Mouse (Mus musculus) monocyte, adult 5-6 weeks (primary cell): ENCODE results near the gene Rap1b. TPM values are rescaled to one million over a fixed set of nuclear protein-coding genes. Genes with fewer than 3 reads are reported as not detected.
A peak's percentile ranks its signal among the peaks of the same experiment; 100 is the strongest.
"Not testable (repeated sequence)": the region's sequence is repeated elsewhere in the genome, so short reads cannot be mapped to it uniquely, and the experiment has no call there.

ENCODE experiments used
- ATAC-seq: fragments of 153-309, 156-312 bp; replicated peaks from 2 replicates; pipeline ENCODE4 v1.8.0; 2017; ENCODE audit warnings: mild to moderate bottlenecking; ENCODE audit not compliant: low TSS enrichment, insufficient number of reproducible peaks, severe bottlenecking, poor library complexity, low FRiP score
- total RNA-seq: library from RNA; stranded (forward); fragments of 200-1000, 200-491, 200-594 nt; gene quantifications from 3 replicates; pipeline ENCODE4 v1.2.3, GENCODE M21; 2017

Rap1b gene
- 807 to 1,253 TPM (median 1,136 TPM) in 3 replicates for total RNA-seq

DNA sequence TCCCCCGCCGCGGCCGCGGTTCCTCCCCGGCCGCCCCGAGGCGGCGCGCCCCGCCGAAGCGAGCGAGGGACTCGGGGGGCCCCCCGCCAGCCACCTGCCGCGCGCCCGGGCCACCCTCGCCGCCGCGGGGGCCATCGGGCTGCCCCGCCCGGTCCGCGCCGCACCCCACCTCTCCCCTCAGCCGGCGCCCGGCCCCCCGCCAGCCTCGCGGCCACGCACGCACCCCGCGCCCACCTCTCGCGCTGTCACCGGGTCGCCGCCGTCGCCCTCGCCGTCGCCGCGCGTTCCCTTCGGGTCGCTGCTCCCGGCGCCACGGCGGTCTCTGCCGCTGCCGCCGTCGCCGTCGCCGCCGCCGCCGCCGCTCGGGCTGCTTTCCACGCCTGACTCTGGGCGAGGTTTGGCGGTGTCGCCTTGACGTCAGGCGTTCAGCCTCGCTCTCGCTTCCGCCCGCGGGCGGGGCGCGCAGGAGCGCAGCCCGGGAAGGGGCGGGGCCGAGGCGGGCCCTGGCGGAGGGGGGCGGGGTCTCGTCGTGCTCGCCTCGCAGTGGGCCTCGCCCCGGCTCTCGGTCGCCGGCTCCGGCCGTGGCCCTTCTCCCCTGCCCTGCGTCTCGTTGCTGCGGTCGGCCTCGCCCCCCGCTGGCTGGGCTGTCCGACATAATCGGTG lies at the start of gene Rap1b:
Rap1b (minus strand) TSS at position 439 of the 663 bp plus-strand sequence.
- peak; percentile 37; the same call in 1 of the 2 replicates for ATAC-seq

DNA sequence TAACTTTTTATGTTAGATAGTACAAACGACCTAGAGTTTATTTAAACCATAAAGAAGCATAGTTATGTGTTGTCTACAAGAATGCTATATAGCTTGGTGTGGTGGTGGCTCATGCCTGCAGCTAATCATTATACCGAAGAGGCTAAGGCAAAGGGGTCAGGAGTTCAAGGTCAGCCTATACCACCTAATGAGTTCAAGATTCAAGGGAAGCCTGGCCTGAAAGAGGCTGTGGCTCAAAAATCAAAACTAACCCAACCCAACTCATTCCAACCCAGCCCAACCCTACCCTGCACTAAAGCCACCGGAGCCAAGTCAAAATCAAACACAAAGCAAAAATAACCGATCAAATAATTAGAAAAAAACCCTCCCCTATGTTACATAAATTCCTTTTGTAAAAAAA lies 49.4 kb upstream of the Rap1b start:
- no peak for ATAC-seq

DNA sequence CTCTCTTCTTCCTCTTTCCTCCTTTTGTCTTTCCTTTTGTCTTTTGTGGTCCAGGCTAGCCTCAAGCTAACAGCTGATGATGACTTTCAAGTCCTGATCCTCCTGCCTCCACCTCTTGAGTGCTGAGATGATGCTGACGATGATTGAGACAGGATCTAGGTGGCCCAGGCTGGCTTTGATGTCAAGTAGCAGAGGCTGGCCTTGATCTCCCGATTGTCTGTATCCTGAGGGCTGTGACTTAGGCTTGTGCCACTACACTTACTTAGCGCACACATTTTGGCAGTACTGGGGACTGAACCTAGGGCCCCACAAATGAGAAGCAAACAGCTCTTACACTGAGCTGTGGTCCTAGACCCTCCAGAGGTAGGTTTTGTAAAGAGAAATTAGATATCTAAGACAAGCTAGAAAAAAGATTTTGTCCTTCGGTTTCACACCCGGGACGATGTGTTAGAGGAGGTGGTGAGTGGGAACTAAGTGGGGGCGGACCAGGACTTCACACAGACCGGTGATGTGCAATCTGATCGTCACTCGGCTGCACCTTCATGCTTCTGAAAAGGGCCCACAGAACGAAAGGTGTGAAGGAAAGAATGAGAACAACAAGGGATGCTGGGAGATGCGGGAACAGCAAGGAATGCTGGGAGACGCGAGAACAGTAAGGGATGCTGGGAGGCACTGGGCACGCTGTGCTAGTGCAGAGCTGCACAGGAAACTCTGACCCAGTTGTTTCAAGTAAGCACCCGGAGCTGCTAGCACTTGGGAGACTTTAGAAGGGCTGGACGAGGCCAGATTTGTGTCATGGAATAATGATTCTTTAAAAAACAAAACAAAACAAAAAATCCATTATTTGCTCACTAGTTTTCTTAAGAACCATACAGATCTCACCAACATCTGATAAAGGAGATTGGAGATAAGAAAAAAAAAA lies 48.5 kb upstream of the Rap1b start:
- ATAC-seq, result no peak

DNA sequence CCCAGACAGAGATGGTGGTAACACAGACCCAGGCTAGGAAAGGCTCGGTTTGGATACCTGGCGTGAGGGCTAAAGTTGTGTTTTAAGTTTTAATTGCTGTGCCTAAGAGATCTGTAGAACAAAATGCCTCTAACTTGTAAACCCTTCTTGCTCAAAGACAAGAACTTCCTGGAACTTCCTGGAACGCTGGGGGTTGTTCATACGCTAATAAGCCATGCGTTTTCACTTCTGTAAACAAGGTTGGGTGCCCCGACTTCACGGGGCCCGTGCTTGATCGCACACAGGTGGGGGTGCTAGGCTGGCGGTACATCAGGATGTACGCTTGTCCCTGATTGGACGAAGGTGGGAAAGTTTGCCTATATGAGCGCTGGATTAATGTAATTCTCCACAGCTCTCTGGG lies 47.3 kb upstream of the Rap1b start:
- not testable (repeated sequence) for ATAC-seq

DNA sequence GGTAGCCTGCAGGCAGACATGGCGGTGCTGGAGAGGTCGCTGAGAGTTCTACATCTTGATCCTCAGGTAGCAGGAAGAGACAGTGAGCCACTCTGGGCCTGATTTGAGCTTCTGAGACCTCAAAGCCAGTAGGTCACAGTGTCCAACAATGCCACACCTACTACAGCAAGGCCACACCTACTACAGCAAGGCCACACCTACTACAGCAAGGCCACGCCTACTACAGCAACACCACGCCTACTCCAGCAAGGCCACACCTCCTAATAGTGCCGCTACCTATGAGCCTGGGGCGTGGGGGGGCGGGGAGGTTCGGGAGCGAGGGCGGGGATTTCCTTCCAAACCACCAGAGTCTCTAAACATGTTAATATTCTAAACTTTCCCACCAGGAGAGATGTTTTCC lies 45.5 kb upstream of the Rap1b start:
- ATAC-seq, result no peak

DNA sequence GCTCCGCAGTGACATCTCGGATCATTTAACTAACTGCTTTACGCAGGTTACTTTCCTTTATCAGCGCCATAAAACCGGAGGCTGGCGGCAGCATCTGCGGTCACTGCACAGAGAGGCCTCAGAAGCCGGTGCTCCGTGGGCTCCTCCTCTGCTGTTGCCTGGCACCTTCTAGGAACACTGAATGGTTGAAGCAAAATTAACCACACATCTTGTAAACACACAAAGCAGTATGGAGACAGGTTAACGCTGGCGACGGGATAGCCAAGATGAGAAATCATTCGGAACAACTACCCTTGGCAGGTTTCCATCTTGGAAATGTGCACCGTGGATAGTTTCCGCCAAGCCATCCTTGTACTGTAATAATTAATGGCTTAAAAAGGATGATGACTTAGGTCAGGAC lies 43.0 kb upstream of the Rap1b start:
- no peak for ATAC-seq

DNA sequence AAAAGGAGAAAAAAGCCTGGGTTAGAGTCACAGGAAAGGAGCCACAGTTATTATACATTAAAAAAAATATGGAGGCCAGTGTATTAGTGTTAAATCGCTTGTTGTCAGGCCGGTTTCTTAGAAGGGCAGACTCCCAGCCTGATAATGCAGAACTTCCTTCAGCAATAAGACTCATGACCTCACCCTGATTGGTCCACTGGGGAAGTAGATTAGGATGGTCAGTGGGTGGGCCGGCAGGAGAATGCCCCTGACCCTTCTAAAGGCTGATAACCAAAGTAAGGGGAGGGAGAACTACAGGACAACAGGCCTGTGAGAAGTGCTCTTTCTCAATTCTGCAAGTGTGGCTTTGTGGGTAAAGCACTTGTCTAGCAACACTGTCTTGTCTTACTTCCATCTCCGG lies 39.5 kb upstream of the Rap1b start:
- ATAC-seq, result no peak

DNA sequence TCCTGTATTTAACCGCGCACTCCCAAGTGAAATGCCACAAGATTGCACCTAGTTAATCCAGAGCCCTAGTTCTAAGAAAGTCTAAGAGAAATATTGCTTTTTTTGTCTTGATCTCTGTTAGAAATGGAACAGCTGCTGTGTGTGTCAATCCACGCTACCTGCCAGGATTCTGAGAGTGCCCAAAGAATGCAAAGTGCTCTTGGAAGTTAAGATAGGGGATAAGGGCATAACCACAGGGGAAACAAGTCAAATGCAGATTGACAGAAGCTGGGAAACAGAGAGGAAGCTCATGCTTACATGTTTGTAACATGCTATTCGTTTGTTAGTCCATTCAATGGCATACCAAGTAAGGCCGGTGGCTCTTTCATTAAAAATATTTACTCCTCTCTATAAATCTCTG lies 38.9 kb upstream of the Rap1b start:
- ATAC-seq, result no peak

DNA sequence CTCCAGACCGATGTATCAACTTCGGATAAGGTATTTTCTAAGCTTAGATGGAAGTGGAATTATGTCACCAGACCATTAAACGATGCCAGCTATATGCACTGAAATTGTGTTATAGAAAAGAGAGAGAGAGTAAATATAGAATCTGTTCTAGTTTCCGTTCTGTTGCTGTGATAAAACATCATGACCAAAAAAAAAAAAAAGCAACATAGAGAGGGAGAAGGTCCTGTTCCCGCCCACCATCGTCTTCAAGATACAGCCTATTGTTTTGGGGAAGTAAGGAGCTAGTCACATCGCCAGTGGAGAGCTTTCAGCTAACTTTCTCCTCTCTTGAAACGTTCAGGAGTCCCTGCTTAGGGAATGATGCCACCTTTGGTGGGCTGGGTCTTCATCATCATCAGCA lies 37.6 kb upstream of the Rap1b start:
- no peak for ATAC-seq

- no peak for ATAC-seq
Measured at GRCm38 (mm10) chr10:117878628-117879027, 32.8 kb upstream of the Rap1b start.

DNA sequence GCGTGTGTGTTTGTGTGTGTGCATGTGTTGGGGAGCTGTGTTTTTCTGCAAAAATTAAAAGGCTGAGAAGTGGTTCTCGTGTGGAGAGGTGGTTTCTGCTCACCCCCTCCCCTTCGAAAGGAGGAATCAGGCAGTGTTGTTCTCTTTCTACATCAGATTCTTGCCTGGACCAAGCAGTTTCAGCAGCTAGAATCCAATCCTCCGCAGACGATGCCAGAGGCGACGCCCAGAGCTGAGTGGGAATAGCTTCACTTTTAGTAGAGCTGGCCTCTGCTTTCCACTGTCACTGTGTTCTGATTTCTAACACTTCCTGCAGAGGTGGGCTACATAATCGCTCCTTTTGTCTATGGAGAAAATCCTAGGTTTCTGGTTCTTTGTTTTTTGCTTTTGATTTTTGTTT lies 31.0 kb upstream of the Rap1b start:
- peak; percentile 15; the same call in 1 of the 2 replicates for ATAC-seq

GRCm38 (mm10) chr10:117876400-117876799 lies 30.6 kb upstream of the Rap1b start:
- ATAC-seq, result peak; percentile 71

DNA sequence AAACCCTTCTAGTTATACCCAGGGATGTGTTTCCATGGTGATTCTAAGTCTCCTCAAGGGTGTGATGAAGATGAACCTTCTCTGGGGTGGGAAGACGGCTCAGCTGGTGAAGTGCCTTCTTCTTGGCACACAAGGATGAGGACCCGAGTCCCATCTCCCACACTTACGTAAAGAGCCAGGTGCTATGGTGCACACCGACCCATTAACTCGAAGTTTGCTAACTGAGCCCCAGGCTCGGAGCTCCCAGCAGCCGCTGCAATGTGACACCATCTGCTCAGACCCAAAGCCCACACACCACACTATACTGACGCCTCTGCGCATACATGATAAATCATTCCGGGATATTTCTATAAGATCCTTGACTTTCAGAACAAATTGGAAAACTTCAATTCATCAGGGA lies 29.1 kb upstream of the Rap1b start:
- ATAC-seq, result no peak

- peak; percentile 57 for ATAC-seq
Measured at GRCm38 (mm10) chr10:117873952-117874351, 28.1 kb upstream of the Rap1b start.

DNA sequence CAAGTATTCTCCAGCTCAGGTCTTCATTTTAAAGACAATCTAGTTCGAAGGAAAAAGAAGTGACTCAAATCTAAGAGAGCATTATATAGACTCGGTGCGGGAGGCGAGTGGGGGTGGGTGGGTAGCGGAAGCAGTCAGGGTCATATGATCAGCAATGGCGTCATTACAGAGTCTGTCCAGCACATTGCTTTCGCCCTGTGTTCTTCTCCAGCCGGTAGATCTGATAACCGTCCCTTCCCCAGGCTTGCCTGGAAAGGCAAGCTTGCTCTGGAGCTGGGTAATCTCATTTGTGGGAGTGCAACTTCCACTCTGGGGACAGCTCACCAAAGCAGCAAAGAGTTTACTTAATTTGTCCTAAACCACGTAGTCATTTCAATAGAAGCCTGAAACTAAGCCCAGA lies 26.6 kb upstream of the Rap1b start:
- no peak for ATAC-seq

DNA sequence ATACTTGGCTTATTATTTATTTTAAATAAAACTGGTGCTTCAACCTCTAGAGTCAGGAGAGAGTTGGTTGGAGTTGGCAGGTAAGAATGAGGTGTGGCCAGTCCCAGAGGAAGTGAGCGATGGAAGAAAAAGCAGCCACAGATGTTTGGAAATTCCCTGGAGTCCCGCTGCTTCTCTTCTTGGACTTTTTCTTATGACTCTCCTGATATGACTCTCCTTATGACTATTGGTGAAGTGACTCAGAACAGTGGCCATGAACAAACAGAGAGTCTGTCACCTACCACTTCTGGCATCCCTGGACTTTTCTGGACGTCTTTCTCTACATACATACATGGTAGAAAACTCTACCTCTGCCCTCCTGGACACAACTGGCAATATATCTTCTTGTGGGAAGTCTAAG lies 21.5 kb upstream of the Rap1b start:
- no peak for ATAC-seq

DNA sequence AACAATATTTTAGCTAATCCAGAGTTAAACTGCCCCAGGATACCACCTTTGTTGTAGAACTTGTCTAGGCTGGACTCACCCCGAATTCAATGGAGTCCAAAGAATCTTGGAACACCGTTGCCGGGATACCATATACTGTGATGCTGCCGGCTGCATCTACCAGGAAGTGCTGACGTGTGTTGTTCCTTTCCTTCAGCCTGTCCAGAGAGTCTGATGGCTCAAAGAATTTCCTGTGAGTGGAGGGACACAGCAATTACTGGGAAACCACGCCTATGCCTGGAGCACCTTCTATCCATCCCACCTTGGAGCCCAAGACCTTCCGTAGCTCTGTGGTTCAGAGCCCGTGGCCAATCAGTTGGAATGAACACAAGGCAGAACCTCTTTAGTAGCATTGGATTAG lies 20.8 kb upstream of the Rap1b start:
- ATAC-seq, result no peak

DNA sequence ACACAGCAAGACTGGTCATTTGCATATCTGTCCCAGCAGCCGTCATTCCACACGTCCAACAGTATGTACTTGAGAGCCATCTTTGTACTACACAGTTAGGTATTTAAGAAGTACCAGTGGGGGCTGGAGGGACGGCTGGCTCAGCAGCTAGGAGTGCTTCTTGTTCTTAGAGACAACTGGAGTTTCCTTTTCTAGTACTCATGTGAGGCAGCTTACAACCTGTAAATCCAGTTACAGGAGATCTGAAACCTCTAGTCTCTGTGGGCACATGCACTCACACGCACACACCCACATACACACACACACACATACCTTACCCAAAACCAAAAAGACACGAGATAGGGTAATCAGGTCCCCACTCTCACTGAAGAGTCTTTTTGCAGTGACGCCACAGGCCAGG lies 18.9 kb upstream of the Rap1b start:
- ATAC-seq, result no peak

- ATAC-seq, result no peak
Measured at GRCm38 (mm10) chr10:117864251-117864650, 18.4 kb upstream of the Rap1b start.

GRCm38 (mm10) chr10:117862014-117862580 lies 16.3 kb upstream of the Rap1b start:
- ATAC-seq, result no peak
